Mouse (Mus musculus) urinary bladder, postnatal 25 days (tissue): ENCODE data around the gene Kif27.
"Not testable (repeated sequence)": the region's sequence is repeated elsewhere in the genome, so short reads cannot be mapped to it uniquely, and the experiment has no call there.

Experiments used
- DNase-seq: peaks from one replicate; pipeline ENCODE4 v3.0.0; 2022; ENCODE audit warnings: low spot score

Gene Kif27

DNA sequence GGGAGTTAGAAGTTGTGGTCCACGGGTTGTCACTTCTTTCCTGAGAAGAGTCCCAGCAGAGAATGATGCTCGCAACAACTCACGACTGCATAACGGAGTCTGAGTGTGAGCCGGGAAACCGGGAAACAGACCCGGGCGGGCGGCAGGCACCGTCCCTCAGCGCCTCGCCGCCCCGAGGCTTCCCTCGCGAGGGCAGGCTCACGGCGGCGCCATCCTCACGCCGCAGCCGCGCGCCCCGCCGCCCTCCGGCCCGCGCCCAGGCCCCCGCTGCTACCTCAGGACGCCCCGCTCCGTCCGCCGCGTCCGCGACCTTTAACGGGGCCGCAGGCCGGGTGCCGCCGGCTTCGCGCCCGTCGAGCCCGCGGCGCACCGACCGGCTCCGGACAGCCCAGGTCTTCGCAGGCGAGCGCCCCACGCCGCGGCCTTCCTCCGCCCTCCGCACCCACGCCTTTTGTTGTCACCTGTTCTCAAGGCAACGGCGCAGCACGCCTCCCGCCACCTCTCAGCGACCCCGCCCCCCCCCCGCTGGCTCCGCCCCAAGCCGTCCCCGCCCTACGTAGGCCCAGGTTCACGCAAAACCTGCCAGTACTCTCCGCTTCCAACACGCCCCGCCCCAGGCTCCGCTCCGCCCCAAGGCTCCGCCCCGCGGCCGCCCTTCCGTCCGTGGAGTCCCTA is at the start of gene Kif27:
Gene Kif27, minus strand, starts transcription at position 494 of the 675 bp plus-strand sequence.
- DNase-seq = peak; percentile 76

DNA sequence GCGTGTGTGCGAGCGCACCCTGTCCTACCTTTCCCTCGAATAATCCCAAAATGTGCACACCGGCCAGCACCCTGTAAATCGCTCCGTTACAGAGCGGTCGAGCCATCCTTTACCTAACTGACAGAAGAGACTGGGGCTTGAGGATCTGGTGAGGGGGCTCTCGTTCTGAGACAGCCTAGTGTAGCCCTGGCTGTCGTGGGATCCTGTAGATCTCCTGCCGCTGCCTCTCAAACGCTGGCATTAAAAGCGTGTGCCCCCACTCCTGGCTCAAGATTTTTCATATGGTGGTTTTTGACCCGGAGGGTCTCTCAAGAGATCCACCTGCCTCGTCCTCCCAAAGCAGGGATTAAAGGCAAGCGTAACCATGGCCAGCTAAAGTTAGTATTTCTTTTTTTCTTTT is 44.3 kb upstream of the Kif27 start, which contains the start of gene Hnrnpk:
Gene Hnrnpk, minus strand, starts transcription at position 101 of the 400 bp plus-strand sequence.
- not testable (repeated sequence) for DNase-seq

DNA sequence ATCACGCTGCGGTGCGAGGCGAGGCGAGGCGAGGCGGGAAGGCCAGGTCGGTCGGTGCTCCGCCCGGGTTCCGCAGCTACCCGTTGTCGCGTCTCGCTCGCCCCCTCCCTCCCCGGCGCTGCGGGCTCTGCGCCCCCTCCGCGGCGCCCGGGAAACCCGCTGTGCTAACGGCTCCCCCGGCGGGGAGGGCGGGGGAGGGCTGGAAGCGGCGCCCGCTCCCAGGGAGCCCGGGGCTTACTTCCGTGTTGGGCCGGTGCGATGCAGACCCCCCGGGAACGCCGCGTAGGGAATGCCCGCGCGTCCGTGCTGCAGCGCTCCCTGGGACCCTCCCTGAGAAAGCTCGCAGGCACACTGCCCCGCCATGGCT is 43.8 kb upstream of the Kif27 start:
- DNase-seq = no peak

DNA sequence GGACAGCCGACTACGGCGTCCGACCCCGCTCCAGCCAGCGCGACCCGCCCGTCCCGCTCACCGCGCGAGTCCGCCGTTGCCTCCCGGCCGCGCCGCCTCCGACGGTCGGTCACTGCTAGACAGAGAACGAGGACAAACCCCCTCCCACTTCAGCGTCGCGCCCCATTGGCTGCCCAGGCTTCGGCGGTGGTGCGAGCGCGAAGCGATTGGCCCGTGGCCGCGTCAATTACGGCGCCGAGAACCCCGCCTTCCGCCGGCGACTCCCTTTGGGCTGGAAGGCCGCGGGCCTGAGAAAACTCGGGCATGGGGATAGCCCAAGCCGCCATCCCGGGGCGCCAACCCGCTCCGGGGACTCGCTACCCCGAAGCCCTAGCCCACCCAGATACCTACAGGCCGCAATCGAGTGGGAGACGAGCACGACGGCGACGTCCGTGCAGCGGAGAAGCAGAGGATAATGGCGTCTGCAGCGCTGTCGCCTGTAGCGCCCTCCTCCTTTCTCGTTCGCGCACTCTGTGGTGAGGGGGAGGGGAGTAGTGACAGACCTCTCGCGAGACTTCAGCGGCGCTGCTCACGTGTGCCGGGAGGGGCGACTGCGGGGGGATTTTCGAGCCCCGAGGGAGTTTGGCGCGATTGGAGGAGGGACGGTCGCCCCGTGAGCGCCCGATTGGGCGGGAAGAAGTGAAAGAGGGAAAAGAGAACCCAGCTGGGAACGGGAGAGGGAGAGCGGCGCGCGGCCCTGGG is 43.3 kb upstream of the Kif27 start, which contains the start of gene Rmi1:
Gene Rmi1, plus strand, starts transcription at position 246 of the 741 bp plus-strand sequence.
- DNase-seq = peak; percentile 96

DNA sequence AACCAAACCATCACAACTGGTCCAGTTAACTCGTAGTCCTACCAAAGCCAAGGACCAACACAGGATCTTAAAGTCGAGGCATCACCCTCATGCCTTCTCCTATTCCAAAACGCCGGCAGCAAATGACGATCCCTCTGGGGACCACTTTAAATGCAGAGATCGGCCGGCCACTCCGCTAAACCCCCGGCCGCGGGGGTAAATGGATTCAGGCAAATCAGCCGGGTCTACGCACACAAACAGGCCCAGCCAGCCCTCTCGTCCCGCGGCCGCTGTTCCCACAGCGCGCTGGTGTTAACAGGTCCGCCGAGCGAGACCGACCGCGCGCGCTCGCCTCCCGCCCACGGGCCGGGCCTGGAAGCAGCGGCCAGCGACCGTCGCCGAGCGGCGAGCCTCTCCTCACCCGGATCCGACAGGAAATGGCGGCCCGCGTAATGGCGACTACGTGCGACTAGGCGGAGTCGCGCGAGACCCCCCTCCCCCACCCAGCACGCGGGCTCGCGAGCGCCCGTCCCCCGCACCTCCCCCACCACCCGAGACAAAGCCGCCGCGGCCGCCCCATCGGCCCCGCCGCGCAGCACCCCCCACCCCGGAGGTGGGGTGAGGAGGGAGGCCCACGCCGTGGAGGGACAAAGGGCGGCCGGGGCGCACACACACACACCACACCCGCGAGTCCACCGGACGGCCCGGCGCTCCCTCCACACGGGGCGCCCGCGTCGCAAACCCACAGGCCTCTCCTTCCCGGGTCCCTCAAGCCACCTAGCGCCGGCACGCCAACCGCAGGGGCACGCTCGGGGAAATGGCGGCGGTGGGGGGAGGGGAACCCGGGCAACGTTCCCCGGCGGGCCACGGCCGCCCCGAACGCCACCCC is 42.4 kb upstream of the Kif27 start:
- peak; percentile 62 for DNase-seq

DNA sequence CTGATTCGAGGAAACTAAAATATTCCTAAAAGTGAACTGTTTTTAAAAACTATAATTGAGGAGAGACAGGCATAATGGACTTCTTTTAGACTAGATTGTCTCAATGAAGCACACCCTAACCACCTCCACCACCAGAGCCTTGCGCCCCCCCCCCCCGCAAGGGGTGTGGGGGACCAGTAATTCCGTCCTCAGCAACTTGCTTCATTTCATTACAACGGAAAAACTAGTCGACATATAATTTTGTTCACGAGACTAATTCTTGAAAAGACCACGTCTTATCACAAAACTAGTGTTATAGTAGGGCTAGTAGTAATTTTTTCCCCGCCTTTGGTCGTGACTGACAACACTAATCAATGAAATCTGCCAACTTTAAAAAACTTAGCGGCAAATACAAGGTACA is 41.7 kb upstream of the Kif27 start:
- no peak for DNase-seq

DNA sequence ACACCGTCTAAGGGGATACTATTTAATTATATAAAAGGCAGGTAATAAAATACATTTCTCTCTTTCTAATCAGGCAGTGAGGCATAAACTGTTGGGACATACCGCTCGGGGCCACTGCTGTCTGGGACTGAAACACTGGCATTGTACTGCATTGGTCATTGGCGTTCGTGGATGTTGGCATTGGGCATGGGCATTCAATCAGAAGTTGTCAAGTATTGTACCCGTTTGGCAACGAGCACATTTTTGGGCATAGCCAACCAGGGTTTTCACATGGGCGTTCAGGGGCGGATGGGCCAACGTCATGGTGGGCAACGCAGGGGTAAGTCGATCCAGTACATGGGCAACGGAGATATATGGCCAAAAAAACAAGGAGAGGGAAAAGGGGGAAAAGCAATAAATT is 38.7 kb upstream of the Kif27 start:
- DNase-seq = no peak

DNA sequence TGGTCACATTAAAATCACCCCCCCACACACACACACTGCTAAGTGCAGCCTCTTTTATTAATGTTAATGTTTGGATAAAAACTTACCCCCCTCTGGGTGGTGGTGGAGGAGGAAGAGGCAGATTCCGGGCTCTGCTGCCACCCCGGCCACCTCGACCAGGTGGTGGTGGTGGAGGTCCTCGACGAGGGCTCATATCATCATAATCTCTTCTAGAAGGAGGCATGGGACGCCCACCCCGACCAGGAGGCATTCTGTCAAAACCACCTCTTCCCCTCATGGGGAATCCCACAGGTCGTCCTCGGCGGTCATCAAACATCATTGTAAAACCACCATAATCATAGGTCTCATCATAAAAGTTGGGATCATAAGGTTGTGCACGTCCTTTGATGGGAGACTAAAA is 35.5 kb upstream of the Kif27 start:
- not testable (repeated sequence) for DNase-seq

DNA sequence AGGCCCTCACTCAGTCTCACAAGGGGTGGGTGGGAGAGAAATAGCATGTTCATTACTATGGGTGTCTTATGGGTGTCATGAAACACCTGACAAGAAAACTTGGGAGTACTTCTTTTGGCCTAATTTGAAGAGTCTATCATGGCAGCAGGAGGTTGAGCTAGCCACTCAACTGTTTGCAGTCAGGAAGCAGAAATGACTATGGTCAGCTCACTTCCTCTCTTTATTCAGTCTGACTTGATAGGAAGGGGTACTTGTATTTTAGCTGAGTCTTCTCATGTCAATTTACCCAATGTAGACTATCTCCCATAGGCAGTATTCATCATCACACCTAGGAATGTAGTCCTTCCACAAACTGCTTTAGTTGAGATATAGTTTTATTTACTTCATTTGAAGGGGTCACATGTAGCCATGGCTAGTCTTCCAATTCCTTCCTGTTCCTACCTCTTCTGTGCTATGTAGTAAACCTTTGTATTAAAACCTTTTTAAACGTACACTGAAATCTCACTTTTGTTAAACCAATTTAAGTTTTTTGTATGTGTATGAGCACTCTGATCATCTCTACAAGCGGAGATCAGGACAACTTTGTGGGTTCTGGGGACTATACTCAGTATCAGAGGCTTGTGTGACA is 30.5 kb upstream of the Kif27 start:
- no peak for DNase-seq

DNA sequence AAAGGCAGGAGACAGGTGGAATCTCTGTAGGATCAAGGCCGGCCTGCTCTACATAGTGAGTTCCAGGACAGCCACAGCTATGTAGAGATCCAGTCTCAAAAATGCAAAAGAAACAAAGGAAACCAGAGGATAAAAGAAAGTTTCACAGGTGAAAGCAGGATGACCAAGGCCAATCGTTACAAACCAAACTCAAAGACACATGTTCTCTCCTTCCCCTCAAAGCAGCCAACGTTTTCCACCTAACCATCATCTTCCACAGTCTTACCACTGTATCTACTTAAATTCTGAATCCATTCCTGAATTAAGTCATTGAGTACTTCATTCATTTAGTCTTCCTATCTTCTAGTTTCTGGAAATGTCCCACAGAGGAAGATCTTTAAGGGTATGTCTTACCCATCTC is 29.5 kb upstream of the Kif27 start:
- DNase-seq = no peak

DNA sequence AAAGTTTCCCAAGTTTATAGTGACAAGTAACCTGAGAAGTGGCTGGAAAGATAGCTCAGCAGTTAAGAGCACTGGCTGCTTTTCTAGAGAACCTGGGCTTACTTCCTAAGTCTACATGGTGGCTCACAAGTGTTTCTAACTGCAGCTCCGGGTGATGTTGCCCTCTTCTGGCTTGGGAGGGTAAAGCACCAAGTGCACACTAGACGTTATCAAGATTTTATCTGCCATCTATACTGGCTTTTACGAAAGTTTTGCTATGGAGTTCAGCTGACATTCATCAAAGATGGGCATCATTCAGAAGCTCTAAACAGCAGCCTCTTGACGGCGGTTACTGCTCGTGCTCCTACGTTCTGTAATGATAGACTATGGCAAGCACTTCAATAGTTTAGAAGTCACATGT is 29.0 kb upstream of the Kif27 start:
- peak; percentile 50 for DNase-seq

DNA sequence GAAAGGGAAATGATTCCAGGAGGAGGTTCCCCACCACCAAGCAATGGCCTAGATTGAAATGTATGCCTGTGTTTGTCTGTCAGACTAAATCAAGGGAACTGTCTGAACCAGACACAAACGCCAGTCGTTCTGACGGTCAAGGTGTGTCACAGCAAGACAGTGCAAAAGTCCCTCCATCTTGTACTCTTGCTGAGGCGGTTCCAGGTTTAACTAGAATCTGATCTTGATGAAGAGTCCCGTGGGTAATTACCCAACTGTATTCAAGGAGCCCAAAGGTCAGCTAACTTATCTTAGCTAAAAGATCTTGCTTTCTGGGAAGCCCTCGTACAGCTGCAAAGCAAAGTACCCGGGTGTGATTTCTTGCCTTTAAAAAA is 26.6 kb upstream of the Kif27 start:
- DNase-seq = no peak

DNA sequence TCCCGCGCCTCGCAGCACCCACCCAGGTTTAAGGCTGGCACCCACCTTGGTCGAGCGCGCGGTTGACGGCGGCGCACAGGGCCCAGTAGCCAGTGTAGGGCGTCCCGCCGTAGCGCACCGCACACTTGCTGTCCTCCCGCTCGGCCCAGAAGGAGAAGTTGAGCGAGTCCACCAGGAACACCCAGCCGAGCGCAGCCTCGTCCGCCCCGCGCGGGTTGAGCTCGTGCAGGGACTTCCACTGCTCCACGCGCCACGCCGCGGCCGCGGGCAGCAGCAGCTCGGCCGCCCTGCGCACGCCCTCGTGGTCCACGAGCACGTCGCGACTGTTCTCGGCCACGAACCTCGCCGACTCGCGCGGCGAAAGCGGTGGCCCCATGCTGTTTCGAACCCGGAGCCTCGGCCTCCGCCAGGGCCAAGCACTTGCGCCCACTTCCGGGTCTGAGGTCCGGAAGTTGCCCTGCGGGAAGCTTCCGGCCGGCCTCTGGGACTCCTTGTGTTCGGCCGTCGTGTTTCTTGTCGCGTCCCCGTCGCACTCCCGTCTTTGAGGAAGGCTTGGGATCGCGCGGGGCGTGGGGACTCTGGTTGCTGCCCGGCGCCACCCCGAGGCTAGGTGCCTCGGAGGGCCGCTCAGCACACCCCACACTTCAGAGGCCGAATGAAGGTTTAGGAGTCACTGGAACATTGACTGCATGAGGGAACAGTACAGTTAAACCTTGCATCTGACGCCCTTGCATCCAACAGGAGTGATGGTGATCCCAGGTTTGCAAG is 26.0 kb upstream of the Kif27 start, which contains the start of gene 2210016F16Rik:
Gene 2210016F16Rik, minus strand, starts transcription at position 447 of the 768 bp plus-strand sequence.
- DNase-seq = peak; percentile 63

DNA sequence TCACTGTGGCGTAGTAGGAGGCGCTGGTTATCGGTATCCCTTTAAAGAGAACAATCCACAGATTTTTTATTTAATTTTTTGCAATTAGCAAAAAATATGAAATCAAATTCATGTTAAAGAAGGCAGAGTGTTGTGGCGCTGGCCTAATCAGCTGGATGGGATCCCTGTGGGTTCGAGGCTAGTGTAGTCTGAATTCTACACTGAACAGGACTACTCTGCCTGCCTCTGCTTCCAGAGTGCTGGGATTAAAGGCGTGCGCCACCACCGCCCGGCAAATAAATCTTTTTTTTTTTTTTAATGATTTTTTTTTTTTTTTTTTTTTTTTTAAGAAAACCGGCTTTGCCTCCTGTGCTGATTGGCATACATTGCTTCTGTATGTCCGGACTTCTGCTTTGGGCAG is 25.4 kb upstream of the Kif27 start:
- no peak for DNase-seq

DNA sequence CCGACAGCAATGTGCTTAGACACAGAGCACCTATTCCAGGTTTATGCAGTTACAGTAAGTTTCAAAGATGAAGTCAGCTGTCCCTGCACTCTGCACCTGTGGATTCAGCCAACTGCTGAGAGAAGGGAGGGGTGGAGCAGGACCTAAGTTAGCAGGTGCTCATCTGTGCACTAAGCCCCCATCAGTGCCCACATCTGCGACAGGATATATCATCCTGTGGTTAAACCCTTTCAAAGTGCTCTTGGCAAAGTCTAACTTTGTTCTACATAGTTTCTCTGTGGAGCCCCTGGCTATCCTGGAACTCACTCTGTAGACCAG is 14.2 kb upstream of the Kif27 start:
- no peak for DNase-seq

DNA sequence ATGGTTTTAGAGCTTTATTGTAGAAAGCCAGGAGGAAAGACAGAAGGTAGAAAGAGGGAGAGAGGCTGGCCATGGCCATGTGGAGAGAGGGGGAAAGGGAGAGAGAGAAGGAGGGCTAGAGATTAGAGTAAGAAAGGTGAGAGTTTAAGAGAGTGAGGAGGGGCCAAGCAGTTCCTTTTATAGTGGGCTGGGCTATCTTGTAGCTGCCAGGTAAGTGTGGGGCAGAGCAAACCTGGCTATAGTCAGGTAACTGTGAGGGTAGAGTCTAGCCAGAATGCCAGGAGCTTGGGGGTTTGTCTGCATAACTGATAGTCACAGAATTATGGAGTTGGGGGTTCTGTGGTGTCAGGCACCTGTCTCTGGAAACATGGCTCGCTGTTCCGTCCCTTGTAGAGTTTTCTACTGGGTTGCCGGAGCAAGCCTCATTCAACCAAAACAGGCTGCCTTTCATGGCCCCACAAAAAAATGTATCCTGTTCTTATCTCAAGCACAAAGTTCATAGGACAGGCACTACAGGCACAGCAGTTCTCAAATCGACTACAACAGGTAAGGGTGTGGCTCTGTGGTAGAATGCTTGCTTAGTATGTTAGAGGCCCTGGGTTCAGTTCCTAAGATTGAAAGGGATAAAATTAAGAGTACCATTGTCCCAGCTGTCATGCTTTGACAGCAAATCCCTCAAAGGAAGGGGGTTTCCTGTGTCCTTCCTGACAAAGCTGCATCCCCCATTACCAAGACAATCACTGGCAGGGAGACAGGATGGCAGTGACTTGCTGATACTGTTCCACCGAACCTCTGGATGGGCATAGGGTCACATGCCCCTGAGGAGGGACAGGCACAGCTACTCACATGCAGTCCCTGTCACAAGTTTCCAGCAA is 13.6 kb upstream of the Kif27 start:
- DNase-seq = no peak

DNA sequence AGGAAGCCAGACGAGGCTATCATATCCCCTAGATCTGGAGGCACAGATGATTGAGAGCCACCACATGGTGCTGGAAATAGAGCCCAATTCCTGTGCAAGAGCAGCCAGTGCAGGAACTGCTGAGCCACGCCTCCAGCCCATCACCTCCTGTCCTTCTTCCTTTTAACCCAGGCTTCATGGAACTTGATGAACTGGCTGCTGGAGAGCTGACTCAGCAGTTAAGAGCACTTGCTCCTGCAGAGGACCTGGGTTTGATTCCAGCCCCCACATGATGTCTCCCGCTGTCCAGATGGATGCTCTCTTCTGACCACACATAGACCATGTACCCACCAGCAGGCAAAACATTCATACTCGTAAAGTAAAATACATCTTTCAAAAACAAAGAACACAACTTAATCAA is 9.9 kb upstream of the Kif27 start:
- no peak for DNase-seq

DNA sequence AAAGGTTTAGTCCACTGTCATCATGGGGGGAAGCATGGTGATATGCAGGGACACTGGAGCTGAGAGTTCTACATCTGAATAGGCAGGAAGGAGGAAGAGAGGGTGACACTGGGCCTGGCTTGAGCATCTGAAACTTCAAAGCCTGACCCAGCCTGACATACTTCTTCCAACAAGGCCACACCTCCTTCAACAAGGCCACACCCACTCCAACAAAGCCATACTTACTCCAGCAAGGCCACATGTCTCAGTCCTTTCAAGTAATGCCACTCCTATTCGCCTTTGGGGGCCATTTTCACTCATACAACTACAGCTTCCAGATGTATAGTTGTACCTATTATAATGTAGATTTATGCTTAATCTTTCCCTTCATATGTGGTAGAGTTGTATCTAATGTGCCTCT is 8.7 kb upstream of the Kif27 start:
- no peak for DNase-seq

DNA sequence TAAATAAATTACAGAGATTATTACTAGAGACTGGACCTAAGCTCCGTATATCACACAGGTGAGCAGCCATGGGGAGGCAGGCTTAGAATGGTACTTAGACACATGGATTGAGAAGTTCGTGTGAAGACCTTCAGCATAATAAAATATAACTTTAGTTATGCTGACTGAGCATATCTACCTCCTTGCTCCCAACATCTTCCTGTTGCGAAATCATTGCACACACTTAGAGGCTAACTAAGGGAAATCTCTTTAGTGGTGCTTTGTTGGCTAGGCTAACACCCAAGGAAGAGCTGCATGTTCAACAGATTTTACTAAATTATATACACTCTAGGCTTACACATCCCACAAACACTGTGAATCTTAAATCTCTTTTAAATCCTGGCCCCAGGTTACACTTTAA is 7.5 kb upstream of the Kif27 start:
- no peak for DNase-seq

DNA sequence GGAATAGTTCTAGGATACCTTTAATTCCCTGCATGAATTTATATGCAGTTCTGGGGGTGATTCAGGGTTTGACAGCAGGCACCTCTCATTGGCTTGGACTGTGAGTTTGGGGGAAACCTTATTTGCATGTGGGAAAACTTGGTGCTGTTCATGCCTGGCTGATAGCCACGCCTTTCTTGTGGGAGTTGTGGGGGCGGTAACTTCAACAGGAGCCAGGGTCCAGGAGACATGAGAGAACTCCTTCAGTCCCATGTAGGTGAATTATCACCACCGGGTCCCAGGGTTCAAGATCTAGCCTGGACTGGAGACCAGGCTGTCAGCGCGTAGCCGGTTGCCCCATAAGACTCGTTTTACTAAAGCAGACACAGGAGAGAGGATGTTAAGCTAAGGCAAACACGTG is 6.3 kb upstream of the Kif27 start:
- DNase-seq = not testable (repeated sequence)
